9 mouse cellular contexts compared by ENCODE assay signal in genomic region chr2:18801281-18801862, GRCm38 (mm10).
DNase-seq lines count a peak whose midpoint lies in the region; ATAC-seq and TF ChIP-seq lines count a peak whose summit lies in the region.
"Had no signal": no experiment of that assay in that cellular context is flagged by ENCODE, and none has a peak within 500 bp of the region (broad histone marks: within the 10 kb centered on the region; RNA-seq: fewer than 3 reads in every experiment).

No protein-coding gene starts in this region.

- H3K4me3 ChIP-seq in lung, embryonic 14.5 days (ENCODE audit: low read depth, low read length) = peak overlapping the region; percentile 38
- H3K4me3 ChIP-seq in forebrain, embryonic 12.5 days (replicated peaks) = peak overlapping the region; percentile 41
- peak overlapping the region; percentile 50; the same call in 1 of the 2 replicates for H3K4me3 ChIP-seq in limb, embryonic 10.5 days
- no peak overlapping the region for H3K4me3 ChIP-seq in neural tube, embryonic 15.5 days (replicated peaks)

- no peak for DNase-seq in lung, embryonic 14.5 days
- no peak for DNase-seq in lung, postnatal 25 days (ENCODE audit: low spot score)
- DNase-seq in limb, embryonic 10.5 days (ENCODE audit: low spot score) = no peak
- DNase-seq in lung, postnatal 4 days = no peak
- DNase-seq in cerebellum, postnatal 14 days = no peak
- no peak for DNase-seq in c-Kit-positive CD71-positive TER-119-positive erythroid progenitor cells, embryonic 14.5 days (ENCODE audit: low spot score)
- DNase-seq: left cerebral cortex, postnatal 4 days had no signal

- peak overlapping the region; percentile 71 for H3K4me2 ChIP-seq in lung, embryonic 14.5 days
- H3K4me2 ChIP-seq in forebrain, embryonic 12.5 days = peak overlapping the region; percentile 73
- peak overlapping the region; percentile 71 for H3K4me2 ChIP-seq in neural tube, embryonic 15.5 days

- H3K9me3 ChIP-seq in lung, embryonic 14.5 days (ENCODE audit: low read depth, low read length) = no peaks in the 10 kb centered on the region
- no peaks in the 10 kb centered on the region for H3K9me3 ChIP-seq in forebrain, embryonic 12.5 days
- H3K9me3 ChIP-seq in limb, embryonic 10.5 days (replicated peaks) = no peaks in the 10 kb centered on the region
- H3K9me3 ChIP-seq in neural tube, embryonic 15.5 days (replicated peaks) = no peaks in the 10 kb centered on the region

- H3K36me3 ChIP-seq in lung, embryonic 14.5 days (ENCODE audit: insufficient read depth) = no peaks in the 10 kb centered on the region
- H3K36me3 ChIP-seq in forebrain, embryonic 12.5 days (replicated peaks) = no peaks in the 10 kb centered on the region
- no peaks in the 10 kb centered on the region for H3K36me3 ChIP-seq in limb, embryonic 10.5 days
- H3K36me3 ChIP-seq in neural tube, embryonic 15.5 days = no peaks in the 10 kb centered on the region

- TF ChIP-seq CTCF in lung, embryonic 14.5 days (IDR thresholded peaks at IDR 0.05; ENCODE audit: low read depth) = no peak

- no peak overlapping the region for H3K9ac ChIP-seq in lung, embryonic 14.5 days
- H3K9ac ChIP-seq in forebrain, embryonic 12.5 days = 0 out of 2 replicates have a peak overlapping the region, but pooled peaks have one; percentile 60
- H3K9ac ChIP-seq in neural tube, embryonic 15.5 days (replicated peaks) = 0 out of 2 replicates have a peak overlapping the region, but pooled peaks have one; percentile 41

- H3K27me3 ChIP-seq in lung, embryonic 14.5 days (ENCODE audit: insufficient read depth, low read length) = peaks cover 56% of the 10 kb centered on the region
- H3K27me3 ChIP-seq in forebrain, embryonic 12.5 days = peaks cover 61% of the 10 kb centered on the region
- H3K27me3 ChIP-seq in limb, embryonic 10.5 days (ENCODE audit: low read depth, poor library complexity, severe bottlenecking) = peaks cover 95% of the 10 kb centered on the region
- no peaks in the 10 kb centered on the region for H3K27me3 ChIP-seq in neural tube, embryonic 15.5 days (replicated peaks)

- peak; percentile 47; the same call in 1 of the 2 replicates for ATAC-seq in lung, embryonic 14.5 days (ENCODE audit: insufficient read depth)
- ATAC-seq in forebrain, embryonic 12.5 days (ENCODE audit: low FRiP score) = peak; percentile 21; the same call in 1 of the 2 replicates
- peak; percentile 22; the same call in 1 of the 2 replicates for ATAC-seq in neural tube, embryonic 15.5 days (ENCODE audit: low FRiP score)

- peaks cover 10% of the 10 kb centered on the region for H3K4me1 ChIP-seq in lung, embryonic 14.5 days (ENCODE audit: insufficient read depth)
- peaks cover 42% of the 10 kb centered on the region for H3K4me1 ChIP-seq in forebrain, embryonic 12.5 days
- H3K4me1 ChIP-seq in limb, embryonic 10.5 days = peaks cover 33% of the 10 kb centered on the region
- peaks cover 27% of the 10 kb centered on the region for H3K4me1 ChIP-seq in neural tube, embryonic 15.5 days

- WGBS in lung, embryonic 14.5 days = 8% methylated on average over 19 of the region's 19 CpGs
- WGBS in forebrain, embryonic 12.5 days = 3% methylated on average over 19 of the region's 19 CpGs
- WGBS in limb, embryonic 10.5 days = 2% methylated on average over 19 of the region's 19 CpGs
- WGBS in neural tube, embryonic 15.5 days = 4% methylated on average over 19 of the region's 19 CpGs

- H3K27ac ChIP-seq in lung, embryonic 14.5 days (ENCODE audit: low read depth) = no peak overlapping the region
- peak overlapping the region; percentile 84 for H3K27ac ChIP-seq in forebrain, embryonic 12.5 days
- H3K27ac ChIP-seq in limb, embryonic 10.5 days = no peak overlapping the region
- no peak overlapping the region for H3K27ac ChIP-seq in neural tube, embryonic 15.5 days (replicated peaks)
